Mouse (Mus musculus): ENCODE measurements around the gene Gemin8.

Gemin8 gene

GRCm38 (mm10) chrX:166169892-166170799 lies at the start of gene Gemin8:
Gemin8 (plus strand) TSS chrX:166170454.
- peak; percentile 94 for DNase-seq (ENCODE audit: low spot score)

- no peak for DNase-seq (ENCODE audit: low spot score)
These were observed 23.0 kb upstream of the Gemin8 start for GRCm38 (mm10) chrX:166147158-166147846.

GRCm38 (mm10) chrX:166162773-166163172 lies 7.5 kb upstream of the Gemin8 start:
- no peak for DNase-seq (ENCODE audit: low spot score)

GRCm38 (mm10) chrX:166167307-166167706 lies 2.9 kb upstream of the Gemin8 start:
- DNase-seq (ENCODE audit: low spot score), result peak; percentile 29

- no peak for DNase-seq (ENCODE audit: low spot score)
These were observed 2.3 kb upstream of the Gemin8 start for GRCm38 (mm10) chrX:166167923-166168322.

- no peak for DNase-seq (ENCODE audit: low spot score)
These were observed 815 bp downstream of the Gemin8 start for GRCm38 (mm10) chrX:166170800-166171738.

GRCm38 (mm10) chrX:166172041-166172440 lies 1.8 kb downstream of the Gemin8 start:
- no peak for DNase-seq (ENCODE audit: low spot score)

- DNase-seq (ENCODE audit: low spot score), result no peak
These were observed 2.4 kb downstream of the Gemin8 start for GRCm38 (mm10) chrX:166172661-166173060.

- no peak for DNase-seq (ENCODE audit: low spot score)
These were observed 3.5 kb downstream of the Gemin8 start for GRCm38 (mm10) chrX:166173796-166174195.

- DNase-seq (ENCODE audit: low spot score), result no peak
These were observed 7.7 kb downstream of the Gemin8 start for GRCm38 (mm10) chrX:166177929-166178328.

- no peak for DNase-seq (ENCODE audit: low spot score)
These were observed 12.8 kb downstream of the Gemin8 start for GRCm38 (mm10) chrX:166183094-166183493.

- no peak for DNase-seq (ENCODE audit: low spot score)
These were observed 15.2 kb downstream of the Gemin8 start for GRCm38 (mm10) chrX:166185327-166185913.

- DNase-seq (ENCODE audit: low spot score), result no peak
These were observed 17.5 kb downstream of the Gemin8 start for GRCm38 (mm10) chrX:166187803-166188202.

- DNase-seq (ENCODE audit: low spot score), result no peak
These were observed 26.1 kb downstream of the Gemin8 start for GRCm38 (mm10) chrX:166196327-166196726.

GRCm38 (mm10) chrX:166198266-166198665 lies 28.0 kb downstream of the Gemin8 start:
- DNase-seq (ENCODE audit: low spot score), result no peak

GRCm38 (mm10) chrX:166199812-166200211 lies 29.6 kb downstream of the Gemin8 start:
- DNase-seq (ENCODE audit: low spot score), result no peak

- DNase-seq (ENCODE audit: low spot score), result no peak
These were observed 44.3 kb downstream of the Gemin8 start for GRCm38 (mm10) chrX:166214576-166214975.

- DNase-seq (ENCODE audit: low spot score), result no peak
These were observed 46.0 kb downstream of the Gemin8 start for GRCm38 (mm10) chrX:166216248-166216647.

GRCm38 (mm10) chrX:166216720-166217119 lies 46.5 kb downstream of the Gemin8 start:
- no peak for DNase-seq (ENCODE audit: low spot score)

GRCm38 (mm10) chrX:166219331-166219730 lies 49.1 kb downstream of the Gemin8 start:
- DNase-seq (ENCODE audit: low spot score), result no peak

- DNase-seq (ENCODE audit: low spot score), result no peak
These were observed 56.6 kb downstream of the Gemin8 start for GRCm38 (mm10) chrX:166226856-166227255.

GRCm38 (mm10) chrX:166229750-166230149 lies 59.5 kb downstream of the Gemin8 start:
- DNase-seq (ENCODE audit: low spot score), result no peak

Data from T-cell, adult 2 months (primary cell).